Mouse (Mus musculus) lung, adult 2 months (tissue): ENCODE measurements around the gene Sbf2.

ENCODE experiments used
- CTCF ChIP-seq: fragments of 200-500 bp; IDR thresholded peaks from 2 replicates; pipeline ENCODE4 v1.5.1; 2011; ENCODE audit warnings: mild to moderate bottlenecking, low read length, control low read depth; ENCODE audit not compliant: insufficient read depth
- POLR2A ChIP-seq: fragments of 200-500 bp; IDR thresholded peaks from 2 replicates; pipeline ENCODE4 v1.6.1; 2011; ENCODE audit warnings: low read depth, mild to moderate bottlenecking, control low read depth, low read length, borderline replicate concordance; ENCODE audit errors: extremely low read depth

DNA sequence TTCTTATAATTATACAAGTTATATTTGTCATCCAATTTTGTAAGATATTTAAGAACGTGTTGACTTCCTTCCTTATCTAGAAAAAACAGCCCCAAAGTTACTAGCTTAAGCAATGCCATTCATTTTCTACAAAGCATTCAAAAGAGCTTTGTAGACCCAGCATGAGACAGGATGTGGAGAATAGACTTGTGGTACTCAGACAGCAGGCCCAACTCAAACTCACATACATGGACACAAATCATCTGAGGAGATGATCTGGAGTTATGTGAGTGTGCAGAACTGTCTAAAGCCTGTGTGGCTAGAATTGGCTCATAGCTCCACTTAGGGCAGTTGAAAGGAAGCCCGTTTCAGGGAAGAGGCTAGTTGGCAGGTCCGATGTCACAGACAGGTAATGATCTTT lies 233.1 kb downstream of the Sbf2 start:
- TF ChIP-seq POLR2A (no peak), CTCF (no peak)
